Mouse (Mus musculus) testis, adult 2 months (tissue): ENCODE data around the gene Sephs1. TPM values are rescaled to one million over a fixed set of nuclear protein-coding genes. Genes with fewer than 3 reads are reported as not detected.

Experiments
- H3K27ac ChIP-seq: fragments of 200-500 bp; 2 replicates; pipeline ENCODE4 v1.5.1; 2012; ENCODE audit warnings: low read depth, low read length; ENCODE audit not compliant: control insufficient read depth, insufficient read depth
- H3K27me3 ChIP-seq: fragments of 200-500 bp; 2 replicates; pipeline ENCODE4 v1.6.1; 2012; ENCODE audit warnings: mild to moderate bottlenecking, low read length, moderate library complexity; ENCODE audit not compliant: control insufficient read depth, insufficient read depth
- H3K36me3 ChIP-seq: fragments of 200-500 bp; 2 replicates; pipeline ENCODE4 v1.6.1; 2012; ENCODE audit warnings: mild to moderate bottlenecking, low read length; ENCODE audit not compliant: control insufficient read depth, insufficient read depth
- H3K4me1 ChIP-seq: fragments of 200-500 bp; 2 replicates; pipeline ENCODE4 v1.6.1; 2012; ENCODE audit warnings: low read length; ENCODE audit not compliant: control insufficient read depth, insufficient read depth
- H3K4me3 ChIP-seq: fragments of 200-500 bp; 2 replicates; pipeline ENCODE4 v1.5.1; 2012; ENCODE audit warnings: low read depth, mild to moderate bottlenecking, low read length, moderate library complexity, mixed read lengths; ENCODE audit not compliant: control insufficient read depth
- CTCF ChIP-seq: fragments of 200-500 bp; IDR thresholded peaks from 2 replicates; pipeline ENCODE4 v1.5.1; 2012; ENCODE audit warnings: low read depth, mild to moderate bottlenecking, inconsistent platforms, low read length, moderate library complexity; ENCODE audit not compliant: control insufficient read depth, insufficient read depth, insufficient replicate concordance
- POLR2A ChIP-seq: fragments of 200-500 bp; IDR thresholded peaks from 2 replicates; pipeline ENCODE4 v1.6.1; 2012; ENCODE audit warnings: low read depth, mild to moderate bottlenecking, inconsistent platforms, low read length, moderate library complexity; ENCODE audit not compliant: control insufficient read depth
- polyA plus RNA-seq: library from polyadenylated mRNA; depleted of rRNA; stranded (reverse); fragments of >200 nt; gene quantifications from 2 replicates; pipeline ENCODE4 v1.2.3, GENCODE M21; 2012

Gene Sephs1
- polyA plus RNA-seq, 1 experiment = 5.8 TPM

DNA sequence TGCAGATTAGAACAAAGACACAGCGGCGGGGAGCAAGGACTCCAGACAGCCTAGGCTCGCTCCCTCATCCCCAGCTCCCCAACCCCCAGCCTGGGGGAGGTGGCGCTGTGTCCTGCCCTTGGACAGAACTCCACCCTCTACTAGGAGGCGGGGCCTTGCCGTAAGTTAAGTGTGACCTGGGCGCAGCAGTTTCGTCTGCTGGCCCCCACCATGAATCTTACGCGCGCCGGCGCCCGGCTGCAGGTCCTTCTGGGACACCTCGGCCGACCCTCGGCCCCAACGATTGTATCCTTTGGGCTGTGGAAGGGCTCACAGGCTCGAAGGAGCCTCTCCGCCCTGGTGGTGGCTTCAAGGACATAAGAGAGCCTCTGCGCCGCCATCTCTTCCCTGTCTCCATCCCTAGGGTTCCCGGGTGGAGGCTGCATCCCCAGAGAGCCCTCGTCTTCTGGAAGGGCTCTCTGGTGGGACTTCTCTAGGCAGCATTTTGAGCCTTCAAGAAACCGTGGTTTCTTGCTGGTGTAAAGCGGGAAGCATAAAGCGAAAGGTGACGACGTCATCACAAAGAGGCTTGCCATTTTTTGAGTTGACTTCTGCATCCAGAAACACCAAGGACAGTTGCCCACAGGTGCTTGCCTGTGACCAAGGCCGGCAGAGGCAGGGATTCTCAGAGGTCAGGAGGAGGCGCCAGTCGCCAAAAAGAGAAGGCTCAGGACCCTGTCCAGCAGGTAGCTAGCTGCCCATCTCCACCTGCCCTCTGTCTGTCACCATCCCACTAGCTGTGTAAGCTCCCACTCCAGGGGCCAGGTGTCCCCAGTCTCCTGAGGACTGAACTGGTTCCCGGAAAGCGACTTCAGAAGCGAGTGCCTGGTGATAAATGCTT lies 37.7 kb downstream of the Sephs1 start, which contains the start of gene Phyh:
TSS of gene Phyh (plus strand) at position 160 of the 880 bp plus-strand sequence.
- Histone ChIP-seq H3K27ac (peak within 1 kb of the TSS; percentile 41), H3K4me1 (peaks cover 7% of the 10 kb centered on the region), H3K27me3 (no peaks in the 10 kb centered on the region), H3K4me3 (peak within 1 kb of the TSS; percentile 76), H3K36me3 (no peaks in the 10 kb centered on the region)
- TF ChIP-seq CTCF = no peak
- peak; percentile 71 for TF ChIP-seq POLR2A

DNA sequence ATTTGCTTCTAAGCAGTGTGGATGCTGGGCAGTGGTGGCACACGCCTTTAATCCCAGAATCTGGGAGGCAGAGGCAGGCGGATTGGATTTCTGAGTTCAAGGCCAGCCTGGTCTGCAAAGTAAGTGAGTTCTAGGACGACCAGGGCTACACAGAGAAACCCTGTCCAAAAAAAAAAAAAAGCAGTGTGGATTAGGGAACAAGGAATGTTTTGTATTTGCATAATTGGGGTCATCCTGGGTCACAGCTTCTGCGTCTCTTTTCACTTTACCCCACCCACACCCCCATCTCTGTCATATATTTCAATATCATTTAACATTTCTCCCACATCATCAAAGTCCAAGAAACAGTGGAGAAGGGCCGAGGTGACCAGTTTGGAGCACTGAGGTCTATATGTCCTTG lies 39.7 kb downstream of the Sephs1 start:
- Histone ChIP-seq H3K4me1 (peaks cover 7% of the 10 kb centered on the region), H3K27ac (no peak overlapping the region)

DNA sequence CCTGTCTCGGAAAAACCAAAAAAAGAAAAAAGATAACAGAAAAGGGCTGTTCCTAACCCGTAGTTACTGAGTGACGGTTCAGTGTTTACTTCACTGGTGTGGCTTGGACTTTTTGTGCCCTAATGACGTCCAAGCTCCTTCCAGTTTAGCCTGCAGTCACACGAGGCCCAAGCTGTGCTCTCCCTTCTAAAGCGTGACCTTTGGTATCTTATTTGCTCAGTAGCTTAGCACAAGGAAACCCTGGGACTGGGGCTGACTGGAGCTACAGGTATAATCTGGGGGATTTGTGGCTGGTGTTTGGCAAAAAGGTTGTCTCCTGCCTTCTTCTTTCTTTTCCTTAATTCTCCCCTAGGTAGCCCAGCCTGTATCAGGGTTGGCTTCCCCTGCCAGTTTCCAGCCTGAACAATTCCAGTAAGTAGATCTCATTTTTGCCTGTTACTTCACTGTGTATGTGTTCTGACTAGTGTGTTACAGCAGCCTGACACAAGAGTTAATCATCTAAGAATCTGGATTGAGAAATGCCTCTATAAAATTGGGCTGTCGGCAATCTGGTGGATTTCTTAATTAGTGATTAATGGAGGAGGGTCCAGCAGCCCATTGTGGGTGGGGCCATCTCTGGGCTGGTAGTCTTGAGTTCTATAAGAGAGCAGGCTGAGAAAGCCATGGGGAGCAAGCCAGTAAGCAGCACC lies 41.3 kb downstream of the Sephs1 start:
- TF ChIP-seq CTCF = no peak
- TF ChIP-seq POLR2A = no peak
- Histone ChIP-seq H3K27ac (no peak overlapping the region), H3K27me3 (no peaks in the 10 kb centered on the region), H3K4me1 (peaks cover 6% of the 10 kb centered on the region), H3K4me3 (no peak overlapping the region), H3K36me3 (no peaks in the 10 kb centered on the region)

More for the DNA sequence above, 39.7 kb downstream of the Sephs1 start:
- no peak for TF ChIP-seq CTCF
- TF ChIP-seq POLR2A = no peak
- Histone ChIP-seq H3K4me3 (no peak overlapping the region), H3K36me3 (no peaks in the 10 kb centered on the region), H3K27me3 (no peaks in the 10 kb centered on the region)

DNA sequence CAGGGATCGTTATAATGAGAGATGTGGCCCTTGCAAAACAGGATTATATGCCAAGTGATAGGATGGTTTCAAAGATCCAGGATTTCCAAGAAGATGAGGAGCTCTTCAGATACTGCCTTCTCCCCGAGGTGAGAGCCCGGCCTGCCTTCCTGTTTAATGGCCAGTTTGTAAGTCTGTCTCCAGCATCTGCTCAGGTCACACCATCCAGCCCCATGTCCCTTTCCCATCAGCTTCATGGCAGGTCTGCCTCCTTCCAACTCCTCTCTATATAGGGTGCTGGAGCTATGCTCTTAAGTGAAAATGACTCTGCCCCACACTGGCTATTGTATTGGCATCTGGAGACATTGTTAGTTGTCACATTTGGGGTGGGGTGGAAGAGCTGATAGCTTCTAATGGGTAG lies 46.0 kb downstream of the Sephs1 start:
- Histone ChIP-seq H3K4me1 (no peaks in the 10 kb centered on the region), H3K4me3 (no peak overlapping the region), H3K27me3 (no peaks in the 10 kb centered on the region), H3K36me3 (no peaks in the 10 kb centered on the region), H3K27ac (no peak overlapping the region)
- TF ChIP-seq CTCF = no peak
- no peak for TF ChIP-seq POLR2A

DNA sequence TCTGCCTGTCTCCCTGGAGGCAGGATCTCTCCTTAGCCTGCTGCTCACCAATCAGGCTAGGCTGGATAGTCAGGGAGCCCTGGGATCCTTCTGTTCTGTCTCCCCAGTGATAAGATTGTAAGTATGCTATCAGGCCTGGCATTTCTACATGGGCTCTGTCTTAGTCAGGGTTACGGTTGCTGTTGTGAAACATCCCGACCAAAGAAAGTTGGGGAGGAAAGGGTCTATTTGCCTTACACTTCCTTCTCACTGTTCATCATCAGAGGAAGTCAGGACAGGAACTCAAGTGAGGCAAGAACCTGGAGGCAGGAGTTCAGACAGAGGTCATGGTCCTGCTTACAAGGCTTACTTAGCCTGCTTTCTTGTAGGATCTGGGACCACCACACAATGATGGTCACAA lies 47.9 kb downstream of the Sephs1 start:
- H3K27me3 ChIP-seq = no peaks in the 10 kb centered on the region
- no peaks in the 10 kb centered on the region for H3K36me3 ChIP-seq
- H3K4me1 ChIP-seq = no peaks in the 10 kb centered on the region
- no peak overlapping the region for H3K4me3 ChIP-seq
- no peak overlapping the region for H3K27ac ChIP-seq
- TF ChIP-seq POLR2A (no peak), CTCF (no peak)

DNA sequence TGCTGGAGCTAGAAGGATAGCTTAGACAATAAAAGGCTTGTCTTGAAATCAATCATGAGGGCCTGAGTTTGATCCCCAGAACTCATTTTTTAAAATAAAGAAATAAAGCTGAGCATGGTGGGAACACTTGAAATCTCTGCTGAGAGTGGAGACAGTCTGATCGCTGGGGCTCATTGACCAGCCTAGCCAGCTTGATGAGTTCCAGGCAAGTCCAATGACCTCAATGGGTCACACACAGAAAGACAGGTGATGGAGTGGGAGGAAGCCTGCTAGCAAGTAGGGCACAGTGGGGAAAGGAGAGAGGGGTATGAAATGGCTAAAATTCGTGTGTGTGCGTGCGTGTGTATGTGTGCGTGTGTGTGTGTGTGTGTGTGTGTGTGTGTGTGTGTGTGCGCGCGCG lies 53.2 kb downstream of the Sephs1 start:
- no peaks in the 10 kb centered on the region for H3K4me1 ChIP-seq
- no peaks in the 10 kb centered on the region for H3K27me3 ChIP-seq
- no peak overlapping the region for H3K4me3 ChIP-seq
- no peak overlapping the region for H3K27ac ChIP-seq
- TF ChIP-seq POLR2A (no peak), CTCF (no peak)
- no peaks in the 10 kb centered on the region for H3K36me3 ChIP-seq

DNA sequence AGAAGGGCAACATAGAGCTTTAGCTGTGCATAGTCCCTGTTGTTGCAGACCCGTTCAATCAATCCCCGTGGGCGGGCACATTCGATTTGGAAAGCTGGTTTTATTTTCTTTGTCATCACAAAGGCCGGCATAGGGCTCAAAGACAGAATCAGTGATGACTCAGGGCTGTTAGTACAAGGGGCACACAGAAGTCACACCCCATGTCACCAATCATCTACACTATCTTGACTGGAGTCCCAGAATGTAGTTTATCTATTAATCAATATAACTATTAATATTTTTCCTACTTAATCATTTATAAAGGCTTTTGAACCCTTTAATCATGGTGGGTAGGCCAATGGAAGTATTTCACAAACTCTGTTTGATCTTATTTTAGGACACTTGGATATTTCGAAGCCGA lies 56.6 kb downstream of the Sephs1 start:
- Histone ChIP-seq H3K27me3 (no peaks in the 10 kb centered on the region), H3K4me1 (no peaks in the 10 kb centered on the region), H3K27ac (no peak overlapping the region), H3K36me3 (no peaks in the 10 kb centered on the region), H3K4me3 (no peak overlapping the region)
- TF ChIP-seq CTCF = no peak
- no peak for TF ChIP-seq POLR2A
